Mouse (Mus musculus) CD4-positive, CD25-positive, alpha-beta regulatory T cell, adult 4 months (primary cell): Measurements from ENCODE around the gene Ppil3. TPM values are rescaled to one million over a fixed set of nuclear protein-coding genes. Genes with fewer than 3 reads are reported as not detected.

Experiments
- ATAC-seq: one replicate; pipeline ENCODE4 v1.8.0; 2017
- polyA plus RNA-seq, 2 experiments: library from polyadenylated mRNA; unstranded; fragments of 100-300 nt; shearing (Covaris generic); gene quantifications; one replicate each; pipeline ENCODE4 v1.2.1; 2017

The Ppil3 gene
- 10 to 100 TPM; 61.1 to 68.8 TPM for polyA plus RNA-seq

DNA sequence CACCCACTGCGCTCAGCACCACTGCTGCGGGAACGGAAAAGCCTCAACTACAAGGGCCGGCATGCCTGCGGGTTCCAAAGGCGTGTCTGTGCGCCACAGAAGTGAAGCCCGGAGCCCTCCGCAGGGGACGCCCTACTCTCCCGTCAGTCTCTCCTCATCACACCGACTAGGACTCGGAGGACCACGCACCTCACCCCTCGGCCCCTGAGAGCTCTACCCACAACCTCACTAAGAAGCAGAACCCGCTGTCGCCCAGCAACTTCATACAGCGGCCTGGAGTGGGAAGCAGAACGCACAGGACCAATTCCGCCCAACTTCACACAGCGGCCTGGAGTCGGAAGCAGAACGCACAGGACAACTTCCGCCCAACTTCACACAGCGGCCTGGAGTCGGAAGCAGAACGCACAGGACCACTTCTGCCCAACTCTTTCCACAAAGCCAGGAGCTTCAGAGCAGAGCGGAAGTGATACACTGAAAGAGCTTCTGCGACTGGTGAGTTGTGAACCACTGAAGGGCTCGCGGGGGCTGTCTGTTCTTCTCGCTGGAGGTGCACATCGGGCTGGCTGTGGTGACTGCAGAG is at the start of gene Ppil3, which contains the start of gene Nif3l1:
TSS of gene Ppil3 (minus strand) at position 344 of the 580 bp plus-strand sequence.
TSS of gene Nif3l1 (plus strand) at position 9 of the 580 bp plus-strand sequence.
- peak; percentile 91 for ATAC-seq

DNA sequence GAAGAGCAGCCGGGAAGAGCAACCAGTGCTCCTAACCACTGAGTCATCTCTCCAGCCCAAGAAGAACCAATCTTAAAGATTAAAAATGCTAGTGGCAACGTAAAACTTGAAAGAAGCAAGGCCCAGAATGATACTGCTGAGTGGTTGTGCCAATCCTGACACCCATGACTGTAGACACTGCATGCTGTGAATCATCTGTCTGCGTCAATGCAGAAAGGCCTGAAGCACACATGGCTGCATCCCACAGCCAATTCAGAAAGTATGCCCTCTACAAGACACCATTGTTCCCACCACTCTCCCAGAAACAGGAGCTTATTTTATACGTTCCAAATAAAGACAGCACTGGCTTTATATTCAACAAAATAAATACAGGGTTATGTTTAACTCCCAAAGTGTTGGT is 37.4 kb upstream of the Ppil3 start:
- ATAC-seq = no peak

DNA sequence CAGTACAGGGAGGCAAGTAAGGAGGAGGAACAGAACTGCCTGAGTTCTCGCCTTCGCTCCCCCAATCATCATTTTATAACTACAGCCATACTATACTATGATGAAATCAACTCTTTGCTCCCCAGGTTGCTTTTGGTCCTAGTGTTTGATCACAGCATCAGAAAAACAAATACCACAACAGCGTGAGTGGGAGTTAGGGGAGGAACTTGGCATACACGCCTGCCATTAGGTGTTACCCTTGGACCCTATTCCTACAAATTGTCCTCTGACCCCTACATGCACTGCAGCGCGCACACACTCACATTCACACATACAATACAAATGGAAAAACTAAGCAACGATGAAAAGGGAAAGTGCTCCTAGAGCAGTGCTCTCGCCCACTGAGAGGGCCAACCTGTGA is 30.4 kb upstream of the Ppil3 start:
- ATAC-seq = no peak

DNA sequence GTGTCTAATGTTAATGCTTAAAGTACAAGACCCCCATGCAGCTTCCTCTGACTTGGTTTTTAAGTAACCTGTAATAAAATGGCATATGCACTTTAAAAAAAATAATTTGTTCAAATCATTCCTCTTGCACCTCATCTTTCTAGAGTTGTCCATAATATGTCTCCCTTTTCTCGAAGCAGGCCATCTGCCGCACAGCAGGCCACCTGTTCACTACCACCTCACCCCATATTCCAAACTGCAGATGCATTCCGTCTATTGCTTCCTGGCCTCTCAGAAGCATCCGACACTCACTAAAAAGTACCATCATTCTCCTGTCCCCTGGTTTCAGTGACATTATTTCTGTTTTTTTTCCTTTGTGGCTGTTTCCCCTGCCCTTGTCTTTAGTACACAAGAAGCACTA is 20.3 kb upstream of the Ppil3 start:
- no peak for ATAC-seq

DNA sequence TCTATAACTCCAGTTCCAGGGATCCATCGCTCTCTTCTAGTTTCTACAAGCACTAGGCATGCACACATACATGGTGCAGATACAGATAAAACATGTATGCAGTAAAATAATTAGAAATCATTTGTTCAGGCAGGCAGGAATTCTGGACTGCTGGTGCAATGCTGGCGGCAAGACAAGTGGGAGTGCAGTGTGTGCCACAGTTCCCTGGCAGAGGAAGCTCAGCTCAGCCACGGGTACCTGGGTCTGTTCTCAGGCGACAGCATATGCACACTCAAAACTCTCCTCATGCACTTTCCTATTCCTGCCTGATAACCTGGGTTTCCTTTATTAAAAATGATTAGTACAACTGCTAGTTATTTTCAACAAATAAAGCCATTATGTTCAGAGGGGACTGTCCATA is 19.8 kb upstream of the Ppil3 start:
- ATAC-seq = no peak

DNA sequence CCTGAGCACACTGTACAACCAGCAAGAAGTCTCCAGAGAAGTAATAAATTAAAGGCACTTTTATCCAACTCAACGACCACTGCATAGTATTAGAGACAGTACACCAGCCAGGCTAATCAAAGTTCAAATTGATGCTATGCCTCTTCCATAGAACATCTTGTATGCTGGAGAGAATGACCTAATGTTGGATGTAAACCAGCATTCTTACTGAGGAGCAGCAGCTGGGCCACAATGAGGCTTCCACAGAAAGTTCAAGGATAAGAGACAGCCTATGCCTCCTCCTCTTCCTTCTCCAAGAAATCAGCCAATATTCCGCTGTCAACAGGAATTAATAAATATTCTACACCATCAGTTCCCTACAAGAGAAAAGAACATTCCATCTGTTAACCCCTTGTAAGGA is 18.6 kb upstream of the Ppil3 start:
- no peak for ATAC-seq

DNA sequence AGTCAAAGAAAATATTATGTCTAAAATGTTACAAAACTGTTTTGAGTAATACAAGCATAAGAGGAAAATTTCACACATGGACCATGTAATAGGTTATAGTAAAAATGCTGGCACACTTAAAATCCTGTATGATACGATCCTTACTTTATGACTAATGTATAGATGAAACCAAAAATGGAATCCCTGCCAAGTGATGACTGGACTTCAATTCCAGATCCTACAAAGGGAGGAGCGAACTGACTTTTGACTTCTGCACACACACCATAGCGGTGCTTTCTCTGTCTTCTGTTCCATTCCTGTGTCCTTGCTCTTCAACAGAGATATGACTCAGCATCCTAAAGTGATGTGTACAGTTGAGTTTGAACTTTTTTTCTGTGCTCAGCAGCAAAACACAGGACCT is 15.3 kb upstream of the Ppil3 start:
- ATAC-seq = no peak

DNA sequence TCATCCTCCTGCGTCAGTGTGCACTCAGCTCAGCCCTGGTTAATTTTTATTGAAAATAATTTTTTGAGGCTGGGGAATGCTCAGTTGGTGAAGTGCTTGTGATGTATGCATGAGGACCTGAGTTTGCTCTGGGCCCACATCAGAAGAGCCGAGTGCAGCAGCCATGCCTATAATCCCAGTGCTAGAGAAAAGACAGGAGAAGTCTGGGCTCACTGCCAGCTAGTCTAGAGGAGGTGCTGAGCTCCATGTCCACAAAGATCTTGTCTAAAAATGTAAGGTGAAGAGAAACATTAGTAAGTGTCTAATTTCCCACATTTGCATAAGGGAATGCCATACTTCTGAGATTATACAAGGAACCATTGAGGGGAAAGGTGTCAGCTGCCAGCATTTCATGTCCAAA is 13.6 kb upstream of the Ppil3 start:
- ATAC-seq = no peak

DNA sequence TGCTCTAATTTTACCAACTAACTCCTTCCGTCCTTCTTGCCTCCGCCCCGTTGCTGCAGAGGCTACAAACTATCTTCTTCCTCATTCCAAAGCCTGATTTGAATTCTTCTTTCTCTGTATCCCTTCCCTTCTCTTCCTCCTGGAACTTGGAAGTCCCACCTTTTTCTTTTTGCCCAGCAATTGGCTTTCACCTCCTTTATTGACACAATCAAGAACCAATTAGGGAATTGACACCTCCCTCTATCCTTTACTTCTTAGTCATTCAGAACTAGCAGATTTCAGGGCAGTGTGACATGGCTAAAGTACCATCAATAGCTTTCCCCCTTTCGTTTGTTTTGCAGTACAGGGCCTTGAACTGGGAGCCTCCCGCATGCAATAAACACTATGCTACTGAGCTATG is 12.9 kb upstream of the Ppil3 start:
- no peak for ATAC-seq

DNA sequence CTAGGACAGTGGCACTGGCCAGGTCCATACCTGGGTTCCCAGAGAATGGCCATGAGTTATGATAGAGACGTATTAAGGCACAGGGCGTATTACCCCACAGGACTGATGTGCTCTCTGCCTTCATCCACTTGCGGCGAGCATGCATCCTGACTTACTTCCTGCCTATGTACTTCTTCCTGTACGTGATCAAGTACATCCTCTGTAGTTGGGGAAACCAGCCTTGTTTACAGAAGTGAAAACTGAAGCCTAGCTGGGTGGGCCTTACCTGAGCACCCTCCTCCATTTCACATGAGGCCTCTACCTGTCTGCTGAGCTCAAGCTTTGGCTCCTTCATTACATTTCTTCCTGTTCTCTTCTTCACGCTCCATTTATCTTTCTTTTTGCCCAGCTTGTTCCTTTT is 9.0 kb upstream of the Ppil3 start:
- peak; percentile 98 for ATAC-seq

DNA sequence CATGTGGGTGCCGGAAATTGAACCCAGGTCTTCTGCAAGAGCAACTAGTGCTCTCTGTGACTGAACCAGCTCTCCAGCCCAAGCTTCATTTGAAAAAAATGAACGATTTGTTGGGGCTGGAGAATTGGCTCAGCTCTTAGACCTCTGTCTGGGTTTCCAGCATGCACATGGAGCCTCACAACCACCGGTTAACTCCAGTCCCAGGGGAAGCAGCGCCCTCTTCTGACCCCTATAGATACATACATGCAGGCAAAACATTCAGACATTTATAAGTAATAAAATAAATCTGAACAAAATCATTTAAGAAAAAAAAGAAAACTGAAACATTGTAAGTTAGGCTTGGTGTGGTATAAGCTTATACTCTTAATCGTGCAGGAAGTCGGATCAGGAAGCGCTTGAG is 3.1 kb upstream of the Ppil3 start:
- ATAC-seq = no peak

DNA sequence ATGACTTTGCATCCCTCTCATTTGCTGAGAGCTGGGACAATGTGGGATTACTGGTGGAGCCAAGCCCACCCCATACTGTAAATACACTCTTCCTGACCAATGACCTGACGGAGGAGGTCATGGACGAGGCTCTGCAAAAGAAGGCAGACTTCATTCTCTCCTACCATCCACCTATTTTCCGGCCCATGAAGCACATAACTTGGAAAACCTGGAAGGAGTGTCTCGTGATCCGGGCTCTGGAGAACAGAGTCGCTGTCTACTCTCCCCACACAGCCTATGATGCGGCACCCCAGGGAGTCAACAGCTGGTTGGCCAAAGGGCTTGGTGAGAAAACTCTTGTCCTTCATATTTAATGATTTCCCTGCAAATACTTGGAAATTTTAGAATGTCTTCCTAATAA is 2.5 kb upstream of the Ppil3 start:
- ATAC-seq = no peak

DNA sequence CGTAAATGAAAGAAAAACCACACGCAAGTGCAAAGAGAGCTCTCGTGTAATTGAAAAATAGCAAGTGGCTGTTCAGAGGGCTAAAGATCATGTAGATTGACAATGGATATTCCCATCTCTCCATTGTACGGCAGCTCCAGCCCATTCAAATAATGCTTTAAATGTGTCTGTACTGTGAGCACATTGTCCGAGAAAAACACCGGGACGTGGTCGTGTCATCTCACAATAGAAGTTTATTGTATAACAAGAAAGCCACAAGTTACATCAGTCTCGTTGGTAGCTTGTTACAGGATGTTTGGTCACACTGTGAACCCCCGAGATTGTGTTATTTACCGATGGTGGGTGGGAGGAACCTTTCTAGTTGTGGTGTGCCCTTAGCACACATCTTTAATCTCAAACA is 575 bp upstream of the Ppil3 start:
- peak; percentile 42 for ATAC-seq

DNA sequence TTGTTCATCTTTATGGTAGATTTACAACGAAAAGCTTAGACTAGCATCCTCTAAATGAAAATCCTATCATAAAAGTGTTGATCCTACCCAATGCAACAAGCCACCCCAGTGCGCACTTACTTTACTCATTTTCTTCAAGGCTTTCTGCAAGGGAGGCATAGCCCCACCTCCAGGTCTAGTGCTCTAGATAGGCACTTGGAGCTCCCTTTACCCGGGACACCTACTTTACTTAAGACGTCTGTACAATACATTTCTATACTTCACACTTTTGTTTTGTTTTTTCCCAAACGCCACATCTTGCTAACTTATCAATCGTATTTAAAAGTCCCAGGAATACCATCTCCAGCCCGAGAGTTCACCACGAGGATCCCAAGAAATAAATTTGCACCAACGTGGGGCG is 595 bp downstream of the Ppil3 start:
- ATAC-seq = no peak

DNA sequence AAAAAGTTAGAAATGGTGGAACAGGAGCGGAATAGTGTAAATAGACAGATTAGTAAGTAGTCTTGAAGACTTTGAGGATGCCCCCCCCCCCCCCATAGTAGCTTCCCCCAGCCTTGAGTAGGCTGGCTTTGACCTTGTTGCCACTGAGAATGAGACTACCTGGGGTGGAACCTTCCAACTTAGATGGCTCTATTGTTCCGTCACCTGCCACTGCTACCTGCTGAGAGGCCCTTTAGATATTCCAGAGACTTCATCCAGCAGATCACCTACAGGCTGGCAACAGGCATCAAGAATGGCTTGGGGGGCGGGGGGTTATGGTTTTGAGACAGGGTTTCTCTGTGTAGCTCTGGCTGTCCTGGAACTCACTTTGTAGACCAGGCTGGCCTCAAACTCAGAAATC is 20.7 kb downstream of the Ppil3 start:
- no peak for ATAC-seq

DNA sequence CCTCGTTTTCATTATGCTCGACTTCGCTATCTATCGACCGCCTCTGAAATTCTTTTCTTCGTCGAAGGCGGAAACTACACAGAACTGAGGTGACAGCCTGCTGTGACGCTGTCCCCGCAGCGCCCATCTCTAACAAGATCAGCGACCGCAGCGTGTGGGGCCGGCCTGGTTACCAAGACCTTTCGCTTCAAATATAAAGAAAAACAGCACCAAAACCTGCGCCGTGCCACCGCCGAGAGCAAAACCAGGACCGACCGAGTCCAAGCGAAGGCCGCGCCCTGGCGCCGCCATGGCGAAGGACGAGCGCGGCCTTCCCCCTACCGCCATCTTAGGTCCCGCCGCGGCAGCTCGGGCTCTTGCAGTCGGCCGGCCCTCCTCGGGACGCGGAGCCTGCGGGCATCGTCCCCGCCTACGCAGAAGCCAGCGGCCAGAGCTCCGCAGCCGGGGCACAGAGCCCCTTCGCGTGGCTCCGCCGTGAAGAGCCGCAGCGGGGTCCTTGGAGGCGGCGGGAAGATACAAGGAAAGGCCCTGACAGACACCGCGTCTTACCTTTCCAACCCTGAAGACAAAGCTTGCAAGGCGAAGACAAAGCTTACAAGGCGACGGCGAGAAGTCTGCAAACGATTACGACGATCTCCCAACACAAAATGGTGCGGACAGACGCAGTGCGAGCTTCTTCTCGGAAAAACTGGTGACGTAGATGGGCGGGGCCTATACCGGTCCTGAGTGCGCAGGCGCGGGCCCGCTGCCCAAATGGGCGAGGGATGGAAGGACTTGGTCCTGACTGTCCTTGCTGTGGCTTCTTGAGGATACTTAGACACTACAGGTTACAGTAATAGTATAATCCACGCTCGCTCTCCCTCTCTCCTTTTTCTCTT is 21.7 kb downstream of the Ppil3 start, which contains the start of gene Clk1:
TSS of gene Clk1 (minus strand) at position 696 of the 878 bp plus-strand sequence.
- ATAC-seq = peak; percentile 68

DNA sequence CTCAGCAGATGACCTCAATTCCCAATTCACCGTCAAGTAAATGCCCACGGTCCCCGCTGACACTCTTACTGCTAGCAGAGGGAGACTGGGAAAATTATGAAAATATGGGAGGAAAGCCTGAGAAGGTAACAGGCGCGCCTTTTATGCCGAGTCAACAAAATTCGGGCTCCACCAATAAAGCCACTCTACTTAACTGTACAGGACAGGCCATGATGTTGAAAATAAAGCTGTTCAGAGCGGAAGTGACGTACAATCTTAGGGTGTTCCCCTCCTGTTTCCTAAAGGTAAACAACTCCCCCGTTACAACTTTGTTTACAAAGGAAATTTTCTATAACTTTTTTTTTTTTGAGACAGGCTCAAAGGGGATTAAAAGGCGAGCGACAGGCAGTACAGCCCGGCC is 22.4 kb downstream of the Ppil3 start:
- peak; percentile 81 for ATAC-seq

DNA sequence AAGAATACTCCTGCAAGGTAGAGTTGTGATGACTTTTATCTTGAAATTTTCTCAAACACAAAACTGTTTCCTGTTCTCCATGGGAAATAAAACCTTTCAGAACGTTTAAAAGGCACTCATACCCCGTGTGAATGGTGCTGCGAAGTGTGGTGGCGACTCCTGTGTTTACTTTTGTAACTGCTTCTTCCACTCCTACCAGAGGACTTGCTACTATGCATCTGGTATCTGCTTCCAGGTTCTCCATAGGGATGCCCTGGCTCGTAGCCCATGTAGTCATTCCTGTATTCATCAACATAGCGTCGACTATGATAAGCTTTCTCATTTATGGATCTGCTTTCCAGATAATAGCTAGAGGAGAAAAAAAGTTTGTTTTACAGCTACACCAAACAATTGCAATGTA is 24.3 kb downstream of the Ppil3 start:
- ATAC-seq = no peak

DNA sequence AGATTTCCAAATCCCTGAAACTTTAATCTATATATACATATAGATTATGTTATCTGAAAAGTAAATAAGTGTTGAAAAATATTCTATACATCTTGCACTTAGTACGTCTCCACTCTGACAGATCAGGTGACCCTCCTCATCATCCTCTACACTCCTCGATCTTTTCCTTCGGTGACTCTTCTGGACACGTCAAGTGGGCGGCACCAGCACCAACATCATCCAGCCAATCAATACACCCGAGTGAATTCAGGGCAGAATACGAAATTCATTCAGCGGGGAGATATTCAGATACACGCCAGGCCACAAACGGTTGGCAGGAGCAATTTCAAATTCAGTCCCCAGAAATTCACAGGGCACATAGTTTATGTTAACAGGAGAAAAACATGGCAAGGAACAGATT is 25.3 kb downstream of the Ppil3 start:
- no peak for ATAC-seq

DNA sequence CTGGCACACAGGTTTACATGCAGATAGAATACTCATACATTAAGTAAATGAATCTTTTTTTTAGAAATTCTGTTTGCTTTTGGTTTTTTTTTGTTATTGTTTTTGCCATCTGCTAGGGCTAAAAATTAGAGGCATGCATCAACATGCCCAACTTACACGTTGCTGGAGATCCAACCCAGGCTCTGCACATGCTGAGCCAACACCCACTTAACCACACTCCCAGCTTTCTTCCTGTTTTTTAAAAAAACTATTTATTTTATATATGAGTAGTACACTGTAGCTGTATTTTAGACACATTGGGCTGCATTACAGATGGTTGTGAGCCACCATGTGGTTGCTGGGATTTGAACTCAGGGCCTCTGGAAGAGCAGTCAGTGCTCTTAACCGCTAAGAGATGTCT is 29.2 kb downstream of the Ppil3 start:
- ATAC-seq = no peak

DNA sequence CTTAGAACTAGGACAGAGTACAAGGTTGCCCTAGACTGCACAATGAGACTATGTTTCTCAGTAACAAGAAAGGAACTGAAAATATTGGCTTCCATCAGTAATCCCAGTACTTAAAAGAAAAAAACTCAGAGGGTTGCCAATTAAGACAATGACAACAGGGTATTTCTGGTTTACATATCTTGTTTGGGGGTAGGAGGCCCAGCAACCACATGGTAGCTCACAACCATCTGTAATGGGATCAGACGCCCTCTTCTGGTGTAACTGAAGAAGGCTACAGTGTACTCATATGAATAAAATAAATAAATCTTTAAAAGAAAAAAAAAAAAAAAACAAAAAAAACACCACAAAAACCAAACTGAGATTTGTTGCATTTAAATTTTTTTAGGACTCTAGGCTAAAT is 29.8 kb downstream of the Ppil3 start:
- ATAC-seq = peak; percentile 59

DNA sequence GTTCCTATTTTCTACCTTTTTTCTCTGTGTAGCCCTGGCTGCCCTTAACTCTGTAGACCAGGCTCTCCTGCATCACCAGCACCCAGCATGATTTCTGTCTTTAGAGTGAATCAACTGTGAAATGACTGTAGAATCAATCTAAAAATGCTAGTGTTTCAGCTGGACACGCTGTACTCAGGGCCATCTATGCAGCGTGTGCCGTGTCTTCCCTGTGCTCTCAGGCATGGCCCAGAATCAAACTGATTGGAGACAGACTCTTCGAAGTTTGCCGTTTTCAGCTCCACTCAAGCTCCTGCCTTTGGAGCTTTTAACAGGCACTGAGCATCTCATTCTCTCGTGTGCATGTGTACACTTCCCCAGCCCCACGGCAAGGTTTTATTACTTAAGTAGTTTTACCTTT is 34.5 kb downstream of the Ppil3 start:
- ATAC-seq = no peak

DNA sequence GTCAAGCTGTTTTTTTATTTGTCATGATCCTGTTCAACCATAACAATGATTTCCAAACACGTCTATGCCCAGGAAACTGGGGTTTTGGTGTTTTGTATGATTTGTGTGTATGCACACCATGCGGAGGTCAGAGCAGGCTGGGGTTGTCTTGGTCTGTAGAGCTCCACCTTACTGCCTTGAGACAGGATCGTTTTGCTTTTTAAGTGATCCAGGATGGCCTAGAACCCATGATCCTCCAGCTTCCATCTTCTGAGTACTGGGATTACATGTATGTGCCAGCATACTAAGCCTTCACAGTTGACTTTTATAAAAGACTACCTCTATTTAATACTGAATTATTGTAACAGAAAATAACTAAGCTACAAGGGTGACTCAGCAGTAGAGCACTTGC is 35.1 kb downstream of the Ppil3 start:
- no peak for ATAC-seq

DNA sequence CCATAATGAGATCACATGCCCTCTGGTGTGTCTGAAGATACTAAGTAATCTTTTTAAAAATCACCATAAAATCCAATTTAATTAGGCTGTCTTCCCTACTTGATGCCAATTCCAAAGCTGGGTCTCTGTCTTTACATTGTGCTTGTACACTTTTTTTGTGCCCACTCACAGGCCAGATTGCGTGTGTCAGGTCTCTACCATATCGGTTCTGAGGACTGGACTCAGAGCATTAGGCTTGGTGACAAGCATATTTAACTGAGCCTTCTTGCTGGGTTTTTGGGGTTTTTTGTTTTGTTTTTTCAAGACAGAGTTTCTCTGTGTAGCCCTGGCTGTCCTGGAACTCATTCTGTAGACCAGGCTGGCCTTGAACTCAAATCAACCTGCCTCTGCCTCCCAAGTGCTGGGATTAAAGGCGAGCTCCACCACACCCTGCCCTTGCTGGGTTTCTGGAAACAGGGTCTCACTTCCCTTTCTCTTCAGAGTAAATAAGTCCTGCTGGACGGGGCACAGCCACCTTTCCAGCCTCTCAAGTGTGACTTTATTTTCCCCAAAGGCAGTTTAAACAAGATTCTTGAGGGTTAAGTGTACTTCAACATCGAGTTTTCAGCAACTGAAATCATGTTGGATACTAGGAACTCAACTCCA is 35.6 kb downstream of the Ppil3 start:
- no peak for ATAC-seq
